Mouse (Mus musculus): ENCODE data around the gene Setd1a. TPM values are rescaled to one million over a fixed set of nuclear protein-coding genes. Genes with fewer than 3 reads are reported as not detected.

Setd1a gene
- polyA plus RNA-seq, 1 experiment from 2014 or later = 23.3 TPM

- ATAC-seq (ENCODE audit: low read depth) = no peak
- no peaks in the 10 kb centered on the region for H3K27me3 ChIP-seq (ENCODE audit: control insufficient read depth, insufficient read depth, low read length)
- WGBS = 67% methylated on average over 5 of the region's 5 CpGs
- no peaks in the 10 kb centered on the region for H3K4me1 ChIP-seq (ENCODE audit: control insufficient read depth, insufficient read depth, low read length)
- H3K4me2 ChIP-seq (ENCODE audit: low read depth, low read length) = no peak overlapping the region
- H3K27ac ChIP-seq (ENCODE audit: low read depth, low read length) = no peak overlapping the region
- H3K9ac ChIP-seq (replicated peaks; ENCODE audit: low read depth, low read length) = no peak overlapping the region
- H3K9me3 ChIP-seq (ENCODE audit: control insufficient read depth, low read length) = no peaks in the 10 kb centered on the region
- no peak overlapping the region for H3K4me3 ChIP-seq (ENCODE audit: low read depth, low read length)
- peaks cover 10% of the 10 kb centered on the region for H3K36me3 ChIP-seq (ENCODE audit: control insufficient read depth, insufficient read depth, low read length)
Observed at GRCm38 (mm10) chr7:127808821-127809220, 32.4 kb downstream of the Setd1a start.

GRCm38 (mm10) chr7:127809846-127810245 is 33.4 kb downstream of the Setd1a start:
- H3K27ac ChIP-seq (ENCODE audit: low read depth, low read length) = no peak overlapping the region
- peaks cover 15% of the 10 kb centered on the region for H3K36me3 ChIP-seq (ENCODE audit: control insufficient read depth, insufficient read depth, low read length)
- H3K27me3 ChIP-seq (ENCODE audit: control insufficient read depth, insufficient read depth, low read length) = no peaks in the 10 kb centered on the region
- no peak overlapping the region for H3K4me2 ChIP-seq (ENCODE audit: low read depth, low read length)
- no peak for ATAC-seq (ENCODE audit: low read depth)
- H3K4me1 ChIP-seq (ENCODE audit: control insufficient read depth, insufficient read depth, low read length) = no peaks in the 10 kb centered on the region
- H3K9me3 ChIP-seq (ENCODE audit: control insufficient read depth, low read length) = no peaks in the 10 kb centered on the region
- 91% methylated on average over 1 of the region's 1 CpGs for WGBS
- H3K4me3 ChIP-seq (ENCODE audit: low read depth, low read length) = no peak overlapping the region
- no peak overlapping the region for H3K9ac ChIP-seq (replicated peaks; ENCODE audit: low read depth, low read length)

GRCm38 (mm10) chr7:127810650-127811049 is 34.2 kb downstream of the Setd1a start:
- no peaks in the 10 kb centered on the region for H3K9me3 ChIP-seq (ENCODE audit: control insufficient read depth, low read length)
- H3K4me2 ChIP-seq (ENCODE audit: low read depth, low read length) = no peak overlapping the region
- no peak overlapping the region for H3K27ac ChIP-seq (ENCODE audit: low read depth, low read length)
- H3K36me3 ChIP-seq (ENCODE audit: control insufficient read depth, insufficient read depth, low read length) = peaks cover 21% of the 10 kb centered on the region
- WGBS = 85% methylated on average over 10 of the region's 10 CpGs
- no peaks in the 10 kb centered on the region for H3K27me3 ChIP-seq (ENCODE audit: control insufficient read depth, insufficient read depth, low read length)
- no peak overlapping the region for H3K4me3 ChIP-seq (ENCODE audit: low read depth, low read length)
- no peak overlapping the region for H3K9ac ChIP-seq (replicated peaks; ENCODE audit: low read depth, low read length)
- ATAC-seq (ENCODE audit: low read depth) = no peak
- no peaks in the 10 kb centered on the region for H3K4me1 ChIP-seq (ENCODE audit: control insufficient read depth, insufficient read depth, low read length)

GRCm38 (mm10) chr7:127811240-127811639 is 34.8 kb downstream of the Setd1a start:
- no peak overlapping the region for H3K9ac ChIP-seq (replicated peaks; ENCODE audit: low read depth, low read length)
- H3K27me3 ChIP-seq (ENCODE audit: control insufficient read depth, insufficient read depth, low read length) = no peaks in the 10 kb centered on the region
- 82% methylated on average over 4 of the region's 4 CpGs for whole genome bisulfite sequencing
- no peaks in the 10 kb centered on the region for H3K9me3 ChIP-seq (ENCODE audit: control insufficient read depth, low read length)
- H3K4me1 ChIP-seq (ENCODE audit: control insufficient read depth, insufficient read depth, low read length) = no peaks in the 10 kb centered on the region
- no peak overlapping the region for H3K4me3 ChIP-seq (ENCODE audit: low read depth, low read length)
- H3K36me3 ChIP-seq (ENCODE audit: control insufficient read depth, insufficient read depth, low read length) = peaks cover 21% of the 10 kb centered on the region
- no peak for ATAC-seq (ENCODE audit: low read depth)
- no peak overlapping the region for H3K27ac ChIP-seq (ENCODE audit: low read depth, low read length)
- no peak overlapping the region for H3K4me2 ChIP-seq (ENCODE audit: low read depth, low read length)

- Histone ChIP-seq H3K9me3 (ENCODE audit: control insufficient read depth, low read length) (no peaks in the 10 kb centered on the region), H3K36me3 (ENCODE audit: control insufficient read depth, insufficient read depth, low read length) (peaks cover 20% of the 10 kb centered on the region), H3K4me1 (ENCODE audit: control insufficient read depth, insufficient read depth, low read length) (no peaks in the 10 kb centered on the region), H3K27ac (ENCODE audit: low read depth, low read length) (no peak overlapping the region), H3K4me2 (ENCODE audit: low read depth, low read length) (no peak overlapping the region), H3K27me3 (ENCODE audit: control insufficient read depth, insufficient read depth, low read length) (no peaks in the 10 kb centered on the region), H3K9ac (replicated peaks; ENCODE audit: low read depth, low read length) (no peak overlapping the region), H3K4me3 (ENCODE audit: low read depth, low read length) (no peak overlapping the region)
- no peak for ATAC-seq (ENCODE audit: low read depth)
- WGBS = 89% methylated on average over 3 of the region's 3 CpGs
Observed at GRCm38 (mm10) chr7:127812292-127812691, 35.8 kb downstream of the Setd1a start.

- Histone ChIP-seq H3K4me3 (ENCODE audit: low read depth, low read length) (no peak overlapping the region), H3K36me3 (ENCODE audit: control insufficient read depth, insufficient read depth, low read length) (peaks cover 15% of the 10 kb centered on the region), H3K27me3 (ENCODE audit: control insufficient read depth, insufficient read depth, low read length) (no peaks in the 10 kb centered on the region), H3K4me1 (ENCODE audit: control insufficient read depth, insufficient read depth, low read length) (no peaks in the 10 kb centered on the region), H3K9ac (replicated peaks; ENCODE audit: low read depth, low read length) (no peak overlapping the region), H3K9me3 (ENCODE audit: control insufficient read depth, low read length) (no peaks in the 10 kb centered on the region), H3K4me2 (ENCODE audit: low read depth, low read length) (no peak overlapping the region), H3K27ac (ENCODE audit: low read depth, low read length) (no peak overlapping the region)
- 82% methylated on average over 4 of the region's 4 CpGs for WGBS
- no peak for ATAC-seq (ENCODE audit: low read depth)
Observed at GRCm38 (mm10) chr7:127813821-127814220, 37.4 kb downstream of the Setd1a start.

GRCm38 (mm10) chr7:127814241-127814921 is 37.9 kb downstream of the Setd1a start:
- Histone ChIP-seq H3K9ac (replicated peaks; ENCODE audit: low read depth, low read length) (no peak overlapping the region), H3K9me3 (ENCODE audit: control insufficient read depth, low read length) (no peaks in the 10 kb centered on the region), H3K27me3 (ENCODE audit: control insufficient read depth, insufficient read depth, low read length) (no peaks in the 10 kb centered on the region), H3K36me3 (ENCODE audit: control insufficient read depth, insufficient read depth, low read length) (peaks cover 15% of the 10 kb centered on the region), H3K4me3 (ENCODE audit: low read depth, low read length) (no peak overlapping the region), H3K4me1 (ENCODE audit: control insufficient read depth, insufficient read depth, low read length) (no peaks in the 10 kb centered on the region), H3K27ac (ENCODE audit: low read depth, low read length) (no peak overlapping the region), H3K4me2 (ENCODE audit: low read depth, low read length) (no peak overlapping the region)
- WGBS = 84% methylated on average over 19 of the region's 19 CpGs
- no peak for ATAC-seq (ENCODE audit: low read depth)

- no peaks in the 10 kb centered on the region for H3K9me3 ChIP-seq (ENCODE audit: control insufficient read depth, low read length)
- H3K36me3 ChIP-seq (ENCODE audit: control insufficient read depth, insufficient read depth, low read length) = peaks cover 15% of the 10 kb centered on the region
- WGBS = 92% methylated on average over 15 of the region's 15 CpGs
- no peak overlapping the region for H3K4me2 ChIP-seq (ENCODE audit: low read depth, low read length)
- no peak for ATAC-seq (ENCODE audit: low read depth)
- H3K27me3 ChIP-seq (ENCODE audit: control insufficient read depth, insufficient read depth, low read length) = no peaks in the 10 kb centered on the region
- H3K4me1 ChIP-seq (ENCODE audit: control insufficient read depth, insufficient read depth, low read length) = no peaks in the 10 kb centered on the region
- H3K27ac ChIP-seq (ENCODE audit: low read depth, low read length) = no peak overlapping the region
- H3K4me3 ChIP-seq (ENCODE audit: low read depth, low read length) = no peak overlapping the region
- no peak overlapping the region for H3K9ac ChIP-seq (replicated peaks; ENCODE audit: low read depth, low read length)
Observed at GRCm38 (mm10) chr7:127815116-127815665, 38.7 kb downstream of the Setd1a start.

- Histone ChIP-seq H3K27ac (ENCODE audit: low read depth, low read length) (no peak overlapping the region), H3K4me2 (ENCODE audit: low read depth, low read length) (no peak overlapping the region), H3K9me3 (ENCODE audit: control insufficient read depth, low read length) (no peaks in the 10 kb centered on the region), H3K4me3 (ENCODE audit: low read depth, low read length) (no peak overlapping the region), H3K27me3 (ENCODE audit: control insufficient read depth, insufficient read depth, low read length) (no peaks in the 10 kb centered on the region), H3K9ac (replicated peaks; ENCODE audit: low read depth, low read length) (no peak overlapping the region), H3K36me3 (ENCODE audit: control insufficient read depth, insufficient read depth, low read length) (peaks cover 15% of the 10 kb centered on the region), H3K4me1 (ENCODE audit: control insufficient read depth, insufficient read depth, low read length) (no peaks in the 10 kb centered on the region)
- no peak for ATAC-seq (ENCODE audit: low read depth)
- WGBS = 70% methylated on average over 15 of the region's 15 CpGs
Observed at GRCm38 (mm10) chr7:127815954-127816821, 39.7 kb downstream of the Setd1a start.
